Mouse (Mus musculus): ENCODE measurements at regions not wholly inside any gene's neighbourhood (a gene's known extent, or its start where the extent isn't known, plus 50 kb on each side); places are given as distances from the start of the nearest gene placed in this dataset.
A peak's percentile ranks its signal among the peaks of the same experiment; 100 is the strongest.

- H3K27me3 ChIP-seq (ENCODE audit: control insufficient read depth, insufficient read depth, low read length): no peaks in the 10 kb centered on the region
- no peak for DNase-seq (ENCODE audit: low spot score)
Observed at GRCm38 (mm10) chr4:124276741-124277455, 333.7 kb downstream of the 3100002H09Rik start.

GRCm38 (mm10) chr4:124272002-124272401, 338.6 kb downstream of the 3100002H09Rik start:
- DNase-seq (ENCODE audit: low spot score) (no peak), ATAC-seq (ENCODE audit: insufficient read depth, low FRiP score, low TSS enrichment) (no peak)
- Histone ChIP-seq H3K4me1 (ENCODE audit: control insufficient read depth, insufficient read depth, low read length) (peaks cover under 1% of the 10 kb centered on the region; the same call in 1 of the 2 replicates), H3K36me3 (ENCODE audit: control insufficient read depth, insufficient read depth, low read length) (no peaks in the 10 kb centered on the region), H3K4me2 (ENCODE audit: low read depth) (no peak overlapping the region), H3K27ac (ENCODE audit: low read depth, low read length) (no peak overlapping the region), H3K9me3 (ENCODE audit: control insufficient read depth, low read length) (no peaks in the 10 kb centered on the region), H3K27me3 (ENCODE audit: control insufficient read depth, insufficient read depth, low read length) (no peaks in the 10 kb centered on the region), H3K4me3 (ENCODE audit: low read depth, low read length) (no peak overlapping the region), H3K9ac (ENCODE audit: low read length) (no peak overlapping the region)
- WGBS: 85% methylated on average over 2 of the region's 2 CpGs

More at GRCm38 (mm10) chr4:124276741-124277455, 333.7 kb downstream of the 3100002H09Rik start:
- WGBS: 4% methylated on average over 21 of the region's 21 CpGs
- Histone ChIP-seq H3K9me3 (ENCODE audit: control insufficient read depth, low read length) (no peaks in the 10 kb centered on the region), H3K9ac (ENCODE audit: low read length) (peak overlapping the region; percentile 64), H3K27ac (ENCODE audit: low read depth, low read length) (peak overlapping the region; percentile 10; the same call in 1 of the 2 replicates), H3K4me2 (ENCODE audit: low read depth) (peak overlapping the region; percentile 92), H3K4me1 (ENCODE audit: control insufficient read depth, insufficient read depth, low read length) (peaks cover 11% of the 10 kb centered on the region; the same call in 1 of the 2 replicates), H3K4me3 (ENCODE audit: low read depth, low read length) (peak overlapping the region; percentile 42), H3K36me3 (ENCODE audit: control insufficient read depth, insufficient read depth, low read length) (no peaks in the 10 kb centered on the region)
- peak; percentile 72 for ATAC-seq (ENCODE audit: insufficient read depth, low FRiP score, low TSS enrichment)

- Histone ChIP-seq H3K27me3 (ENCODE audit: control insufficient read depth, insufficient read depth, low read length) (no peaks in the 10 kb centered on the region), H3K27ac (ENCODE audit: low read depth, low read length) (no peak overlapping the region), H3K36me3 (ENCODE audit: control insufficient read depth, insufficient read depth, low read length) (no peaks in the 10 kb centered on the region), H3K4me3 (ENCODE audit: low read depth, low read length) (no peak overlapping the region), H3K9me3 (ENCODE audit: control insufficient read depth, low read length) (no peaks in the 10 kb centered on the region), H3K4me1 (ENCODE audit: control insufficient read depth, insufficient read depth, low read length) (peaks cover 4% of the 10 kb centered on the region; the same call in 1 of the 2 replicates), H3K4me2 (ENCODE audit: low read depth) (no peak overlapping the region), H3K9ac (ENCODE audit: low read length) (no peak overlapping the region)
- 87% methylated on average over 4 of the region's 4 CpGs for WGBS
- ATAC-seq (ENCODE audit: insufficient read depth, low FRiP score, low TSS enrichment): no peak
- DNase-seq (ENCODE audit: low spot score): no peak
Observed at GRCm38 (mm10) chr4:124268404-124268803, 342.2 kb downstream of the 3100002H09Rik start.

GRCm38 (mm10) chr4:124266573-124266972, 344.0 kb downstream of the 3100002H09Rik start:
- Histone ChIP-seq H3K27ac (ENCODE audit: low read depth, low read length) (no peak overlapping the region), H3K27me3 (ENCODE audit: control insufficient read depth, insufficient read depth, low read length) (no peaks in the 10 kb centered on the region), H3K4me1 (ENCODE audit: control insufficient read depth, insufficient read depth, low read length) (peaks cover 4% of the 10 kb centered on the region; the same call in 1 of the 2 replicates), H3K4me3 (ENCODE audit: low read depth, low read length) (no peak overlapping the region), H3K36me3 (ENCODE audit: control insufficient read depth, insufficient read depth, low read length) (no peaks in the 10 kb centered on the region), H3K4me2 (ENCODE audit: low read depth) (no peak overlapping the region), H3K9ac (ENCODE audit: low read length) (no peak overlapping the region), H3K9me3 (ENCODE audit: control insufficient read depth, low read length) (no peaks in the 10 kb centered on the region)
- ATAC-seq (ENCODE audit: insufficient read depth, low FRiP score, low TSS enrichment): no peak
- peak; percentile 33 for DNase-seq (ENCODE audit: low spot score)
- WGBS: 36% methylated on average over 4 of the region's 4 CpGs

GRCm38 (mm10) chr4:124265527-124265926, 345.1 kb downstream of the 3100002H09Rik start:
- no peak overlapping the region for H3K27ac ChIP-seq (ENCODE audit: low read depth, low read length)
- DNase-seq (ENCODE audit: low spot score) (no peak), ATAC-seq (ENCODE audit: insufficient read depth, low FRiP score, low TSS enrichment) (no peak)
- H3K9me3 ChIP-seq (ENCODE audit: control insufficient read depth, low read length): no peaks in the 10 kb centered on the region
- WGBS: 89% methylated on average over 14 of the region's 15 CpGs
- H3K9ac ChIP-seq (ENCODE audit: low read length): no peak overlapping the region
- H3K4me3 ChIP-seq (ENCODE audit: low read depth, low read length): no peak overlapping the region
- H3K4me2 ChIP-seq (ENCODE audit: low read depth): no peak overlapping the region
- H3K36me3 ChIP-seq (ENCODE audit: control insufficient read depth, insufficient read depth, low read length): no peaks in the 10 kb centered on the region
- H3K27me3 ChIP-seq (ENCODE audit: control insufficient read depth, insufficient read depth, low read length): no peaks in the 10 kb centered on the region
- peaks cover 4% of the 10 kb centered on the region; the same call in 1 of the 2 replicates for H3K4me1 ChIP-seq (ENCODE audit: control insufficient read depth, insufficient read depth, low read length)

- no peak overlapping the region for H3K27ac ChIP-seq (ENCODE audit: low read depth, low read length)
- H3K9ac ChIP-seq (ENCODE audit: low read length): no peak overlapping the region
- H3K27me3 ChIP-seq (ENCODE audit: control insufficient read depth, insufficient read depth, low read length): 0 out of 2 replicates have a peak, but pooled peaks cover 2% of the 10 kb centered on the region
- no peaks in the 10 kb centered on the region for H3K36me3 ChIP-seq (ENCODE audit: control insufficient read depth, insufficient read depth, low read length)
- no peak overlapping the region for H3K4me2 ChIP-seq (ENCODE audit: low read depth)
- no peak for DNase-seq (ENCODE audit: low spot score)
- H3K4me1 ChIP-seq (ENCODE audit: control insufficient read depth, insufficient read depth, low read length): peaks cover 2% of the 10 kb centered on the region; the same call in 1 of the 2 replicates
- H3K9me3 ChIP-seq (ENCODE audit: control insufficient read depth, low read length): no peaks in the 10 kb centered on the region
- WGBS: 14% methylated on average over 9 of the region's 9 CpGs
- ATAC-seq (ENCODE audit: insufficient read depth, low FRiP score, low TSS enrichment): no peak
- H3K4me3 ChIP-seq (ENCODE audit: low read depth, low read length): no peak overlapping the region
Observed at GRCm38 (mm10) chr4:124257006-124257405, 339.2 kb upstream of the 4930535I16Rik start.

GRCm38 (mm10) chr4:124256515-124256914, 338.7 kb upstream of the 4930535I16Rik start:
- 0 out of 2 replicates have a peak, but pooled peaks cover 2% of the 10 kb centered on the region for H3K27me3 ChIP-seq (ENCODE audit: control insufficient read depth, insufficient read depth, low read length)
- ATAC-seq (ENCODE audit: insufficient read depth, low FRiP score, low TSS enrichment): no peak

GRCm38 (mm10) chr4:124255183-124255543, 337.3 kb upstream of the 4930535I16Rik start:
- Histone ChIP-seq H3K27me3 (ENCODE audit: control insufficient read depth, insufficient read depth, low read length) (0 out of 2 replicates have a peak, but pooled peaks cover 2% of the 10 kb centered on the region), H3K4me1 (ENCODE audit: control insufficient read depth, insufficient read depth, low read length) (peaks cover 2% of the 10 kb centered on the region; the same call in 1 of the 2 replicates), H3K27ac (ENCODE audit: low read depth, low read length) (no peak overlapping the region), H3K9me3 (ENCODE audit: control insufficient read depth, low read length) (no peaks in the 10 kb centered on the region), H3K36me3 (ENCODE audit: control insufficient read depth, insufficient read depth, low read length) (no peaks in the 10 kb centered on the region), H3K9ac (ENCODE audit: low read length) (no peak overlapping the region), H3K4me3 (ENCODE audit: low read depth, low read length) (no peak overlapping the region), H3K4me2 (ENCODE audit: low read depth) (no peak overlapping the region)
- DNase-seq (ENCODE audit: low spot score): no peak
- no peak for ATAC-seq (ENCODE audit: insufficient read depth, low FRiP score, low TSS enrichment)
- WGBS: 51% methylated on average over 7 of the region's 7 CpGs

More at GRCm38 (mm10) chr4:124256515-124256914, 338.7 kb upstream of the 4930535I16Rik start:
- WGBS: 82% methylated on average over 7 of the region's 7 CpGs
- Histone ChIP-seq H3K4me2 (ENCODE audit: low read depth) (no peak overlapping the region), H3K9ac (ENCODE audit: low read length) (no peak overlapping the region), H3K4me1 (ENCODE audit: control insufficient read depth, insufficient read depth, low read length) (peaks cover 2% of the 10 kb centered on the region; the same call in 1 of the 2 replicates), H3K9me3 (ENCODE audit: control insufficient read depth, low read length) (no peaks in the 10 kb centered on the region), H3K36me3 (ENCODE audit: control insufficient read depth, insufficient read depth, low read length) (no peaks in the 10 kb centered on the region), H3K27ac (ENCODE audit: low read depth, low read length) (no peak overlapping the region), H3K4me3 (ENCODE audit: low read depth, low read length) (no peak overlapping the region)
- DNase-seq (ENCODE audit: low spot score): no peak
